Comparison of ENCODE assay signal across 14 mouse cellular contexts in the genomic region with DNA sequence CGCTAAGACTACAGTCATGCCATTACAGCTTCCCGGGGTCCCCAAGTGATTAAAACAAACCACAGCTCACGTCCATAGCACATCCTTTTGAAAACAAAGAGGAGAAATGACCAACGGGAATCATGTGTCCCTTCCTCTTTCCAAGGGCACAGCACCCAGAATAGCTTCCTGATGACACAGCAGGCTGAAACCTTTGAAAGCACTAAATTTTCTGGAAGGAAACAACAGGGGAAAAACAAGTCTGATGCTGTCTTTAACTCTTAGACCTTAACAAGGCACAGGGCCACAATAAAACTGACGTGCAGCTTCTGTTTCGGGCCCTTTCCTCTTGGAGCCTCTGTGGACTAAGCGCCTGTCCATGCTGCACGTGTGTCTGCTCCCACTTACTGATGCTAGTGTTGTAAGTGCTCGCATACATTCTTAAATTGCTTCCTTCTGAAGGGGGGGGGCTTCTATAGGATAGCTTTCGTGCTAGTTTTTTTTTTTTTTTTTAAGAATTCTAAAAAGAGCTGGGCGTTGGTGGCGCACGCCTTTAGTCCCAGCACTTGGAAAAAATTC. TPM values are rescaled to one million over a fixed set of nuclear protein-coding genes. Genes with fewer than 3 reads are reported as not detected.
A peak's percentile ranks its signal among the peaks of the same experiment; 100 is the strongest.
DNase-seq lines count a peak whose midpoint lies in the region; TF ChIP-seq lines count a peak whose summit lies in the region.
"Had no signal": no experiment of that assay in that cellular context is flagged by ENCODE, and none has a peak within 500 bp of the region (broad histone marks: within the 10 kb centered on the region; RNA-seq: fewer than 3 reads in every experiment).

No protein-coding gene starts in this region.

- H3K27ac ChIP-seq in left cerebral cortex, adult 2 months: peak overlapping the region; percentile 64
- peak overlapping the region; percentile 92 for H3K27ac ChIP-seq in bone marrow macrophage, adult 2 months (ENCODE audit: insufficient read depth, low read depth, low read length)

- DNase-seq in adrenal gland, adult (ENCODE audit: inconsistent age in 2 of 2, low spot score in 1 of 2): peak; percentile 51 to 79
- no peak for DNase-seq in adrenal gland, postnatal 4 days (ENCODE audit: low spot score in 2 of 2)
- no peak for DNase-seq in left cerebral cortex, adult 2 months (ENCODE audit: extremely low spot score in 1 of 2, low spot score in 2 of 2)
- DNase-seq in left cerebral cortex, adult 18-20 months (ENCODE audit: low spot score in 2 of 2): no peak
- DNase-seq in heart, postnatal 10 days: peak; percentile 54 to 59
- no peak for DNase-seq in layer of hippocampus, adult 8-10 months (ENCODE audit: low spot score in 2 of 2)
- DNase-seq in ovary, adult 18-20 months (ENCODE audit: low spot score): no peak
- DNase-seq: cerebellum, postnatal 25 days; gastrocnemius, postnatal 10 days; lung, postnatal 10 days; spleen, adult 18-20 months had no signal

- TF ChIP-seq CTCF in left cerebral cortex, adult 2 months (IDR thresholded peaks at IDR 0.05): no peak
- no peak for TF ChIP-seq CTCF in bone marrow macrophage, adult 2 months (IDR thresholded peaks at IDR 0.05; ENCODE audit: low read depth, low read length)

- TF ChIP-seq POLR2A in bone marrow macrophage, adult 2 months (IDR thresholded peaks at IDR 0.05; ENCODE audit: borderline replicate concordance, low read depth, low read length): no peak

- H3K4me1 ChIP-seq in bone marrow macrophage, adult 2 months (ENCODE audit: control insufficient read depth, insufficient read depth, low read length): peaks cover 29% of the 10 kb centered on the region

- intact Hi-C loops in left cerebral cortex, adult 2 months (cut with DNase I): no loop called here
- intact Hi-C loops in heart, postnatal 10 days (cut with DNase I): loop anchor here (2.0 to 5.0 kb wide), 2 partner anchors 23 to 36 kb away; partner anchors contain the start of genes Fyttd1 and Rubcn

- H3K4me3 ChIP-seq in left cerebral cortex, adult 2 months: no peak overlapping the region
- peak overlapping the region; percentile 16; the same call in 1 of the 2 replicates for H3K4me3 ChIP-seq in bone marrow macrophage, adult 2 months (ENCODE audit: insufficient read depth, low read length)

RNA-seq across cellular contexts. Expression of gene Fyttd1, which starts 23.7 kb away (rescaled TPM):
- total RNA-seq in adrenal gland, postnatal 4 days (2021): 100 to 1,000 TPM; 115 to 125 TPM
- total RNA-seq in left cerebral cortex, adult 2 months (2021): 100 to 1,000 TPM; 112 to 119 TPM
- total RNA-seq in left cerebral cortex, adult 18-20 months (2021): 100 to 1,000 TPM; 110 to 118 TPM
- 33.0 and 34.7 TPM in 2 replicates for polyA plus RNA-seq in bone marrow macrophage, adult 2 months (2012; ENCODE audit: insufficient read depth, insufficient read length, missing spikeins)
- total RNA-seq in heart, postnatal 10 days (2021): 100 to 1,000 TPM; 115 to 125 TPM
- 100 to 1,000 TPM in 3 of 4 experiments, 10 to 100 TPM in 1; 98.8 to 115 (median 109) TPM for total RNA-seq in layer of hippocampus, adult 8-10 months (2022)

RNA-seq across cellular contexts. Expression of gene Rubcn, which starts 24.0 kb away (rescaled TPM):
- 10 to 100 TPM; 32.8 to 34.7 TPM for total RNA-seq in adrenal gland, postnatal 4 days (2021)
- total RNA-seq in left cerebral cortex, adult 2 months (2021): 10 to 100 TPM; 69.8 to 73.7 TPM
- total RNA-seq in left cerebral cortex, adult 18-20 months (2021): 10 to 100 TPM; 70.2 to 71.9 TPM
- polyA plus RNA-seq in bone marrow macrophage, adult 2 months (2012; ENCODE audit: insufficient read depth, insufficient read length, missing spikeins): 35.4 and 39.7 TPM in 2 replicates
- 10 to 100 TPM; 30.4 to 40.8 TPM for total RNA-seq in heart, postnatal 10 days (2021)
- total RNA-seq in layer of hippocampus, adult 8-10 months (2022): 10 to 100 TPM; 55.2 to 74.8 (median 63.8) TPM

RNA-seq across cellular contexts. Expression of gene Smbd1, which starts 43.3 kb away (rescaled TPM):
- not detected for total RNA-seq in adrenal gland, postnatal 4 days (2021)
- not detected for total RNA-seq in left cerebral cortex, adult 2 months (2021)
- not detected for total RNA-seq in left cerebral cortex, adult 18-20 months (2021)
- not detected in 2 replicates for polyA plus RNA-seq in bone marrow macrophage, adult 2 months (2012; ENCODE audit: insufficient read depth, insufficient read length, missing spikeins)
- not detected for total RNA-seq in heart, postnatal 10 days (2021)
- not detected for total RNA-seq in layer of hippocampus, adult 8-10 months (2022)
- total RNA-seq: gastrocnemius, postnatal 10 days; layer of hippocampus, adult 18-20 months had no signal
- polyA plus RNA-seq: neural tube, embryonic 14.5 days had no signal

RNA-seq across cellular contexts. Expression of gene Muc20, which starts 56.3 kb away (rescaled TPM):
- 1 to 10 TPM in 1 of 2 experiments, under 1 TPM in 1; 0.25 to 2.7 TPM for total RNA-seq in adrenal gland, postnatal 4 days (2021)
- total RNA-seq in left cerebral cortex, adult 2 months (2021): not detected
- total RNA-seq in left cerebral cortex, adult 18-20 months (2021): not detected
- not detected in 2 replicates for polyA plus RNA-seq in bone marrow macrophage, adult 2 months (2012; ENCODE audit: insufficient read depth, insufficient read length, missing spikeins)
- total RNA-seq in heart, postnatal 10 days (2021): under 1 TPM in 1 of 2 experiments, not detected in 1; 0.12 TPM
- under 1 TPM in 1 of 4 experiments, not detected in 3; 0.12 TPM for total RNA-seq in layer of hippocampus, adult 8-10 months (2022)
- total RNA-seq: layer of hippocampus, adult 18-20 months had no signal
- polyA plus RNA-seq: neural tube, embryonic 14.5 days had no signal

Comparison
In these comparisons a context has a peak if more than half of its experiments do, and no peak if none do; other contexts are left out.
1. DNase-seq: peak in adrenal gland, adult (2 of 2) and heart, postnatal 10 days (2 of 2); none in adrenal gland, postnatal 4 days (0 of 2), left cerebral cortex, adult 2 months (0 of 2), left cerebral cortex, adult 18-20 months (0 of 2), layer of hippocampus, adult 8-10 months (0 of 2) and ovary, adult 18-20 months (single experiment).